Mouse (Mus musculus): Measurements from ENCODE around the gene Gm10320. TPM values are rescaled to one million over a fixed set of nuclear protein-coding genes. Genes with fewer than 3 reads are reported as not detected.

The Gm10320 gene
- 2.4 and 4.7 TPM in 2 replicates for total RNA-seq (2017)

DNA sequence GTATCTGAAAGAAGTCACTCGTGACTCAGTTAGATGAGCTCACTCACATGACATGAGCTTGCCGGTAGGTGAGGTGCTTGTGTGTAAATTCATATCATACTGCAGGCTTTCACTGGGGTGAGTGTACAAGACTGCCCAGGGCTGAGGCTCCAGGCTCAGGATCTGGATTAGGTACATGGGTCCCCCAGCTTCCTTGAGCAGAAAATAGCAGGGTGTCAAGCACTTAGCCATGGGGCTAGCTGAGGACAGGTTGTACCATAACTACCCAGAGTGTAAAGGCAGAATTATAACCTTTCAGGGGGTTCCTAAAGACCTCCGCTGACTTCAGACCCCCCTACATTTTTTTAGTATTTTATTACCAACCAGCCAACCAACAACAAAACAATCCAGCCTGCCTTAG lies at the start of gene Gm10320:
Gm10320 (minus strand) TSS at position 93 of the 400 bp plus-strand sequence.
- no peak for ATAC-seq (replicated peaks; ENCODE audit: low read depth, poor library complexity, severe bottlenecking)

- ATAC-seq (replicated peaks; ENCODE audit: low read depth, poor library complexity, severe bottlenecking): no peak
Measured at GRCm38 (mm10) chr13:98541601-98542000, 49.8 kb upstream of the Gm10320 start.

DNA sequence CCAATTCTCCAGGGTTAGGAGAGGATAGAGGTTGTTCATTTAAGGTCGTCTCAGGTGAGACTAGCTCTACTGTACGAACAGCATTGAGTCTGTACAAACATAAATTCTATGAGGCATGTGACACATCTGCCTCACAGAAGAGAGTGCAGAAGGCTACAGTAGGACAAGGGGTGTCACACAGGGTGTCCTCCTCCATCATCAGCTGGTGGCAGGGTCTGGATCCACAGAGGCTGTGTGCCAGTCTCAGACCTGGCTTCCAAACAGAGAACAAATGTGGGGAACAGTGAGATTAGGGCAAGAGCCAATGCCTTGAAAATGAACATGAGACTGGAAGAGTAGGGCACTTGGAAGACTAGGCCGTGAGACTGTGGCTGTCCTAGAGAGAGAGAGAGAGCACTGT lies 48.4 kb upstream of the Gm10320 start:
- no peak for ATAC-seq (replicated peaks; ENCODE audit: low read depth, poor library complexity, severe bottlenecking)

DNA sequence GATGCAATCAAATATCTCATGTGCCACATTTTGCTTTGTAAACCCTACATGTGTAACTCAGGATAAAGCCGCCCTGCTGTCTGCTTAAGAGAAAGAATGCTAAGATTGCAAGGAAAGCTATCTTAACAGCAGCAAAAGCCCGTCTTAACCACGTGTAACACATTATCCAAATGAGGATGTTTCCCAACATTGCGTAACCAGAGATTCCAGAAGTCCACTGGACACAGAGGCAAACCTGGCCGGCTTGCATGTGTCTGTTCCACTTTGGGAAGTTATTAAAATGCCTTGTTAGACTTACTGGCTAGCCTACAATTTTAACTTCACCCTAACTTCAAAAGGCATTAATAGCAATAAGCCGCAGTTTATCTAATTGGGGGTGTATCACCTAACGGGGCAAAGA lies 47.5 kb upstream of the Gm10320 start:
- no peak for ATAC-seq (replicated peaks; ENCODE audit: low read depth, poor library complexity, severe bottlenecking)

DNA sequence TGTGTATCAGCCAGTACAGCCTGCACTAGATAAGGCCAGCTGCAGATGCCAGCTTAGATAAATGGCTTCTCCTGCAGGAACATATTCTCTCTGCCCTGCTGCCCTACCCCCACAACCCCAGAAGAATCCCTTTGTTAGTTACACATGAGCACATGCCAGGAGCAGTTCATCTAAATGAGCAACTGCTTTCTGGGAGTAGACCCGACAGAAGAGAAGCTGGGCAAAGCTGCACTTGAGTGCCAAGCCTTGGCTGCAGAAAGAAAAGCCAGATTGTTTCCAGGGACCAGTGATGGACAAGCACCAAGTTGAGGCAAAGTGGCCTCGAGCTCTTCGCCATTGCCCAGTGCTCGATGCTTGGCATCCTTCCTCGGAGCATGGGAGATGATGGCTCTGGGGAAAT lies 46.8 kb upstream of the Gm10320 start:
- no peak for ATAC-seq (replicated peaks; ENCODE audit: low read depth, poor library complexity, severe bottlenecking)

GRCm38 (mm10) chr13:98534913-98535262 lies 43.1 kb upstream of the Gm10320 start:
- ATAC-seq (replicated peaks; ENCODE audit: low read depth, poor library complexity, severe bottlenecking): no peak

DNA sequence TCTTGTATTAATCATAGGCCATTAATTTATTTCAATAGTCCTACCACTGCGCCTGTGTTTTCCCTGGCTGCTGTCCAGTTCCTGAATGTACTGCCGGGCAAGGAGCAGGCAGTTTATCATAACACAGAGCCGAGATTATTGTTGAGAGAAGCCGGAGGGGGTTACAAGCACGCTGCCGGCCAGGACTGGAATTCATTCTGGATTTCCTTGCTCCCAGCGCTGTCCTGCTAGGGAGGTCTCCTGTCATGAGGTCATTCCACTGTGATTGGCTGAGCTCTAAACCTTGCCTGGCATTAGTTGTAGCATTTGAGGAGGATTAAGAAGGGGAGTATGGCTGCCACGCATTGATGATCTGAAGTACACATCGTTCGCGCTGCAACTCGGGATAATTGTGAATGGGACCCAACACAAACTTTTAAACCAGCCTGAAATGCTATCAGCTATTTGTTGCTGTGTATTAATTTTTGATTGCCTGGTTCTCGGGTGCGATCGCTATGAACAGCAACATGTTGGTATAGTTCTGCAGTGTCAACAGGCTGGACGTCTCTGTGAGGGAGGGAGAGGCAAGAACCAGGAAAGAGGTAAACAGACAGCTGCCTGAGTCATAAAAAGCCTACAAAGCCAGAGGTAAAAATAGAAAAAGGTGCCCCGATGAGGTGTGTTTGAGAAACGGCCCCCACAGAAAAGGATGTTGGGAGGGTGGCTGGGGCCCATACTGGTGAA lies 42.5 kb upstream of the Gm10320 start:
- no peak for ATAC-seq (replicated peaks; ENCODE audit: low read depth, poor library complexity, severe bottlenecking)

DNA sequence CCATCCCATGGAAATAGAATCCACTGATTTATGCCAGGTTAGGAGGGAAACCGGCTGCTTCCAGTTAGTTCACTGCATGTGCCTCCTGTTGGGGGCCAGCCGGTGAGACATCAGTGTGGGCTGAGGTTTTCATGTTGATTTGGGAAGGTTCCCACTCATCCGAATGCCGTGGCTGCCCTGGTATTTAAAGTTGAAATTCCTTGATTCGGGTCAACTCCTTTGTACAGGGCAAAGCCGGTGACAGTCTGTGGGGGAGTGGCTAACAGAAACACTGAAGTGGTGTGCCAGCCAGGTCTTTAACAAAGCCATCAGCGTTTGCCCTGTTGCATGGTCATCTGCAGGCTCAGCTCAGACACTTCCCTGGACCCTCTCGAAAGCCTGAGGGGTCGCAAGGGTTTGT lies 41.6 kb upstream of the Gm10320 start:
- no peak for ATAC-seq (replicated peaks; ENCODE audit: low read depth, poor library complexity, severe bottlenecking)

DNA sequence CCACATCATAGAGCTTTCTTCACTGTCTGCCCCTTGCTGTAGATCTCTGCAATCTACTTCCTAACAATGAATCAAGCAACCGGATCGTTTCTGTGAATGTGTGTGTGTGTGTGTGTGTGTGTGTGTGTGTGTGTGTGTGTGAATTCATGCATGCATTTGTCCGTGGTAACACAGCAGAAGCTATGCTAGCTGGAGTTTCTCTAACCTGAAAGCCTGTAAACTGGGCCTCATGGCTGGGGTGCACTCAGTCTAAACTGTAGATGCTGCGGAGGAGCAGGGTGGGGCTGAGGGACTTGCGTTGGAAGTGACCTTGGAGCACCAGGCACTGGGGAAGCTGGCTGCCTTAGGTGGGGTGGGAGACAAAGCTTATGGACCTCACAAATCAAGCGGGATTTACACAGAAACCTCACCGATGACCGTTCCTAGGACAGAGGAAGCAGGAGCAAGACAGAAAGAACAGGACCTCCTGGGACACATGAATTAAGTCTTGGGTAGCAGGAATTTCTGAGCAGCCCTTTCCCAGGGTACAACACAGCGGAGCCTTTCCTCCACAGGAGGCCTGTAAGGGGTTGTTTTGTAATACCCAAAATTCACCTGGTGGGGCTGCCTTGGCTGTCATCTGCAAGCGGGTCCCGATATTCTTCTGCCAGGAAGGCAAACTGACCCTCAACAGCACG lies 41.0 kb upstream of the Gm10320 start:
- no peak for ATAC-seq (replicated peaks; ENCODE audit: low read depth, poor library complexity, severe bottlenecking)

DNA sequence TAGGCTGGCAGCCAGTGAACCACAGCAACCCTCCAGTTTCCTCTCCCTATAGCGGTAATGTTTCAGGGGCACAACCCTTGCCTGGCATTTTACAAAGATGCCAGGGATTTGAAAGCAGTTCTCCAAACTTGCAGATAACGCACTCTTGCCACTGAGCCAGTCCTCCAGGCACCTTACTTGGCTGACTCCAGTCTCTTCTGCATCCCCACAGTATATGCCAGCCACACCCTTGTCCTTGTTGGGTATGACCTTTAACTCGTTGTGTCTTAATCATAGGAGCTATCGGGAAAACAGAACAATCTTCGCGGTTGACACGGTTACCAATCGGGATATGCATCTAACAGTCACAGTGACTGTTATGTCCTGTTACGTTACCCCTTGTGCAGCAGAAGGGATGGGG lies 40.2 kb upstream of the Gm10320 start:
- no peak for ATAC-seq (replicated peaks; ENCODE audit: low read depth, poor library complexity, severe bottlenecking)

- no peak for ATAC-seq (replicated peaks; ENCODE audit: low read depth, poor library complexity, severe bottlenecking)
Measured at GRCm38 (mm10) chr13:98531306-98531705, 39.5 kb upstream of the Gm10320 start.

- ATAC-seq (replicated peaks; ENCODE audit: low read depth, poor library complexity, severe bottlenecking): no peak
Measured at GRCm38 (mm10) chr13:98523719-98524316, 32.0 kb upstream of the Gm10320 start.

DNA sequence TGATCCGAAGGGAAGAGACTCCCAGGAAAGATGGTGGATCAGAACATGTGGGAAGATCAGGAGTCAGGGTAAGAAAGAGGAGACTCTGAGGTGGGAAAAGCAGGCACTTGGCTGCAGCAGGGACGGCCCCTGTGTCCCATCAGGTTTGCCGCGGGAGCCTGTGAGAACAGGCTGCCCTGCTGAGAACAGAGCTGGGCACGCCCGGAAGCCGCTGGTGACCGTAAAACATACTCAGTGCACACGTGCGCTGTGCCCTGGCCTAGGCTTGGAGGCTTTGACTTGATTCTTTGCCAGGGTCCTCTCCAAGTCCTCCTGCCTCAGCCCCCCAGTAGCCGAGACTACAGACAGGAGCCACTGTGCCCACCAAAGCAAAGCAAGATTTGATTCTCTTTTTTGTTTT lies 26.5 kb upstream of the Gm10320 start:
- ATAC-seq (replicated peaks; ENCODE audit: low read depth, poor library complexity, severe bottlenecking): no peak

DNA sequence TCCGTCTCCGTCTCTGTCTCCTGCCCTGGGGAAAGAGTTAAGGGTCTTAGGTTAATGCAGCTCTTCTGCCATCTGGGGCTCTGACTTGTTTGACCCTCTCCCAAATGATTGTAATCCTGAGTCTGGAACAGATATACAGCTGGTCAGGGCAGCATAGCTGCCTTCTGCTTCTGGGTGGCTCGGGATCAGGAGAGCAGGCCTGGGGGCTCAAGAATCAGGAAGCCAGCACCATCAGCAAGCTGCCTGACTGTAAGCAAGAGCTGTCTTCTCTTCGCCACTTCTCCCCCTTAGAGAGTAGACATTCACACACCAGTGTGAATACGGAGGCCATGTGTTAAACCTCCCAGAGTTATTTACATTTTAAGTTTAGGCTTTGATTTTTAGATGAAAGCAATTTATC lies 25.9 kb upstream of the Gm10320 start:
- no peak for ATAC-seq (replicated peaks; ENCODE audit: low read depth, poor library complexity, severe bottlenecking)

- ATAC-seq (replicated peaks; ENCODE audit: low read depth, poor library complexity, severe bottlenecking): no peak
Measured at GRCm38 (mm10) chr13:98516985-98517384, 25.2 kb upstream of the Gm10320 start.

- ATAC-seq (replicated peaks; ENCODE audit: low read depth, poor library complexity, severe bottlenecking): no peak
Measured at GRCm38 (mm10) chr13:98512066-98512465, 20.3 kb upstream of the Gm10320 start.

- no peak for ATAC-seq (replicated peaks; ENCODE audit: low read depth, poor library complexity, severe bottlenecking)
Measured at GRCm38 (mm10) chr13:98507656-98508055, 15.9 kb upstream of the Gm10320 start.

DNA sequence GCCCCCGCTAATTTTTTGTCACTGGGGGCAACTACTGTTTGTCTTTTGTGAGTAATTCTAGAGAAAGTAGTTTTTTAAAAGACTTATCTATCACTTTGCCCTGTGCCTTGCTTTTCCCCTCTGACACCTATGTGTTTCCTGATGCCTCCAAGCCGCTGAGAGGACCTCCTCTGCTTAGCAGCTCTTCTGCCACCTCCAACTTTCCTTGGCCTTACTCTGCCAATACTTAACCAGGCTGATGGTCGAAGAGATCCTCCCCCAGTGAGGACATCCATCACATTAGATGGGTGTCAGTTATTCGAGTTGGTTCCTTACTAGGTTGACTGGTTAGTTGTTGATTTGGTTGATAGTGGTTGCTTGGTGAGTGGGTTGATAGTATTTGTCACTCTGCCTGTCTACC lies 14.7 kb upstream of the Gm10320 start:
- ATAC-seq (replicated peaks; ENCODE audit: low read depth, poor library complexity, severe bottlenecking): no peak

- ATAC-seq (replicated peaks; ENCODE audit: low read depth, poor library complexity, severe bottlenecking): no peak
Measured at GRCm38 (mm10) chr13:98505989-98506388, 14.2 kb upstream of the Gm10320 start.

DNA sequence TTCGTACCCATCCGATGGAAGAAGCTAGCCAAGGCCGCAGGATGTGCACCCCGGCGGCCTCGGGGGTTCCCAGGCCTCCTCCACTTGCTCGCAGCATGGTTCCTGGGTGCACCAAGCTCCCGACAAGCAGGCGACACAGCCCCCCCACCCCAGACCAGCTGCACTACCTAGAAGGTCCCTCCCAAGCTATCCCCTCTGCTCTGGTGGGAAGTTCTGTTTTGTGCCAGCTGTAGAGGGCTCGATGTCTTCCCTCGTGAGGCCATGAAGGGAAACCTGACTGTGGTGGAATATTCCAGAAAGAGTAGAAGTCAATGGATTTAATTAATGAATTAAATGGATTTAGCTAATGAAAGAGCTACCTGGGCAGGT lies 13.7 kb upstream of the Gm10320 start:
- no peak for ATAC-seq (replicated peaks; ENCODE audit: low read depth, poor library complexity, severe bottlenecking)

GRCm38 (mm10) chr13:98504661-98505488 lies 13.1 kb upstream of the Gm10320 start:
- peak; percentile 53 for ATAC-seq (replicated peaks; ENCODE audit: low read depth, poor library complexity, severe bottlenecking)

Measured in common myeloid progenitor, adult 5-6 weeks (primary cell).